Mouse (Mus musculus): ENCODE data around the gene Atp8a1.

GRCm38 (mm10) chr5:67654572-67654971 is 192.7 kb downstream of the Atp8a1 start:
- TF ChIP-seq CTCF (IDR thresholded peaks at IDR 0.05; ENCODE audit: control insufficient read depth, insufficient read depth, insufficient read length) (no peak), USF1 (IDR thresholded peaks at IDR 0.05; ENCODE audit: low read depth) (no peak), MAX (IDR thresholded peaks at IDR 0.05) (no peak), CEBPB (IDR thresholded peaks at IDR 0.05; ENCODE audit: low read depth) (no peak), FOSL1 (IDR thresholded peaks at IDR 0.05; ENCODE audit: insufficient read depth, low read length, poor library complexity, severe bottlenecking) (no peak), MYOG (IDR thresholded peaks at IDR 0.05; ENCODE audit: control insufficient read depth, extremely low read depth, insufficient read length) (no peak)

All from C2C12 (cell line).